Mouse (Mus musculus) brain, embryonic 14.5 days (tissue): ENCODE data around the gene Per2.
"Not testable (repeated sequence)": the region's sequence is repeated elsewhere in the genome, so short reads cannot be mapped to it uniquely, and the experiment has no call there.

ENCODE experiments used
- CTCF ChIP-seq: fragments of 200-500 bp; IDR thresholded peaks from 2 replicates; pipeline ENCODE4 v1.5.1; 2012; ENCODE audit warnings: inconsistent platforms, mild to moderate bottlenecking, moderate library complexity, borderline replicate concordance; ENCODE audit not compliant: insufficient read depth, insufficient read length; ENCODE audit errors: extremely low read depth
- POLR2A ChIP-seq: fragments of 200-500 bp; IDR thresholded peaks from 2 replicates; pipeline ENCODE4 v1.6.1; 2012; ENCODE audit warnings: mild to moderate bottlenecking, inconsistent platforms, borderline replicate concordance; ENCODE audit not compliant: poor library complexity, insufficient read depth, insufficient read length, severe bottlenecking; ENCODE audit errors: extremely low read depth

DNA sequence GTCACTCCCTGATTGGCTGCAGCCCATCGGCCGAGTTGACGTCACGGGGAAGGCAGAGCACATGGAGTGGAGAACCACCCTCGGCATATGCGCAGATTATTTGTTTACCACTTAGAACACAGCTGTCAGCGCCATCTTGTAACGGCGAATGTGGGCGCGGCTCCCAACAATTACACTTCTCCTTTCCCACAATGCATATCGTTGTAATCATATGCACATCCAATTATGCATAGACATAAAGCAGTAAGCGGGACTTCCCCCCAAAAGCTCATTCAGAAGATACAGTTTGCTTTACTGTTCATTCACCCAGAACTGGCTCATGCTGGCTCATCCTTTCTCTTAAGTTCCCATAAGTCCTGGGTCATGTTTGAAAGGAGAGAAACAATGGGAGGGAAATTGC, 19.0 kb upstream of the Per2 start:
- not testable (repeated sequence) for TF ChIP-seq POLR2A, CTCF
